Mouse (Mus musculus) lung, adult 18-20 months (tissue): ENCODE data around the gene Smc4.
A peak's percentile ranks its signal among the peaks of the same experiment; 100 is the strongest.

ENCODE experiments used
- DNase-seq, 2 experiments: peaks; one replicate each; pipeline ENCODE4 v3.0.0; 2022; ENCODE audit warnings: mixed read lengths in 2 of 2

Smc4 gene

DNA sequence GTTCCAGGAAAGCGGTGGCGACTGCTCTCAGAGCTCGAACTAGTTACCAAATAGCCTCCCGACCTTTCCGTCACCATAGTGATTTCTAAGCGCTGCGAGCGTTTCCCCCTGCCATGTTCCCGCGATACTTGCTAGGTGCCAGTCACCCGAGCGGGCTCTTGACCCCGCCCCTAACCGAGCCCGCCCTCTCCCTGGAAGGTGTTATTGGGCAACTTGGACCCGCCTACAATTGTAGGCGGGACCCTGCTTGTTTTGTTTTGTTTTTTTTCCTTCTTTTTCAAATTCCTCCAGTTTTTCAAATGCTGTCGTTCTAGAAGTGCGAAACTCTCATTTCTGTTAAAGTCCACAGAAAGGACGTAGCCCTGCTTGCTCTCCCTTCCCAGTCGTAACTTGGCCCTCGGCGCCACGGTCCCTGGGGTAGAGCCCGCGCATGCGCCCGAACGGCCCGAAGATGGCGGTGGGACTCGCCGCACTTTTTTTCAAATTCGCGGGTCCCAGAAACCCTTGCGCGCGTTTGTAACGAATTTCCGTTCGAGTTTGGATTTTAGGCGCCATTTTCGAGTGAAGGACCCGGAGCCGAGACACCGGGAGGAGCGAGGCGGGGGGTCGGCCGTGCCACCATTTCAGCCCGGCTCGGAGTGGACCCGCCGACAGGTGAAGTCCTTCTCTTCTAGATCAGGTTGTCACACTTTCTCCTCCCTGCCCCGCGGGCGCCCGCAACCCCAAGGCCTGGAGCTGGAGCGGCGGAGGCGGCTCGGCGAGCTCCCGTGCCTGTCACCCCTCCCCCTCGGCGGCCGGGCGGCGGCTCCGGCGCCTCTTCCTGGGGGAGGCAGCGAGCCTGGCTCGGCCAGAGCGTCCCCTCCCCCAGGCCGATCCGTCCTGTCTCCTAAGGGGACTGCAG lies at the start of gene Smc4, which contains the start of gene Ift80:
TSS of gene Smc4 (plus strand) at position 302 of the 901 bp plus-strand sequence.
TSS of gene Ift80 (minus strand) at position 134 of the 901 bp plus-strand sequence.
- DNase-seq = peak; percentile 95 to 97

DNA sequence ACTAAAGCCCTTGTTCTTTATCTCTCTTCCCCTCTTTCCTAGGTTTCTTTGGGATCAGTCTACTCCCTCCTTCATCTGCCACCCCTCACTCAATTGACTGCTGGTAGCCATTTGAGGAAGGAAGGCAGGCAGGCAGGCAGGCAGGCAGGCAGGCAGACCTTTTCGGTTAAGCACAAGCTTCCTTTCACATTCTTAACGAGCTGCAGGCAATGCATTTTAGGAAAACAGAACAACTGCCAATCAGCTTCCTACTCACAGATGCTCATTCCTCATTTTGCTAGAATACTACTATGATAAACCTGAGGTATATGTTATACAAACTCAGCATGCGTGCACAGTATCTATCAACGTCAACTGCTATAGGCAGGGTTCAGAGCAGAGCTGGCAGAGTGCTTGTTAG lies 48.1 kb upstream of the Smc4 start:
- no peak for DNase-seq

DNA sequence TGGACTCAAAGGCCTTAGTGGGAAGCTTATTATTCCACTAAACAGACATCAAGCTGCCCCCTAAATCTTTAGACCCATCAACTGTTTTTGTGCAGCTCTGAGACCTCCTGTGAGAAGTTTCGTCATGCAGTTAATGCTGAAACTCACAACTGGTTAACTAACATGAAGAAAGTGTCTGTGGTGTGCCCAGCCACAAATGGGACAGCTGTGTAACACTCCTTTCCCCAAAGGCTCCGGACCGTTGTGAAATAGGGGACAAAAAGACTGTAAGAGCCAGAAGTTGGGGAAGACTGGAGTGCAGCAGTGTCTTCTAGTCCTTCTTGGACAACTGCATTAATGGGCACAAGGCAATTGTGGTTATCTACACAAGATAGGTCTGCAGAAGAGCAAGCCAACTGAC lies 47.1 kb upstream of the Smc4 start:
- no peak for DNase-seq

DNA sequence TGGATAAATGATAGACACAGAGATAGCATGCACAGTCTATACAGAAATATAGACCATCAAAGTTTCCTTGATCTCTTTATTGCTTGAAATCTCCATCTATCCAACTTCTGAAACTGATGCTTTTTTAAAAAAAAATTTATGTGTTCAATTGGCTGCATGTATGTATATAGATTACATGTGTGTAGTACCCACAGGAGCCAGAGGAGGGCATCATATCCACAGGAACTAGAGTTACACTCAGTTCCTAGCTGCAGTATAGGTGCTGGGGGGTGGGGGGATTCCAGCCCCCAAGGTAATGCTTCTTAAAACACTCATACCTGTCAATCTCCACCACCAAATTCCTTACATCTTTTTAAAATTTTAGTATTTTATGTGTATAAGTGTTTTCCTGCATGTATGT lies 39.9 kb upstream of the Smc4 start:
- DNase-seq = no peak

DNA sequence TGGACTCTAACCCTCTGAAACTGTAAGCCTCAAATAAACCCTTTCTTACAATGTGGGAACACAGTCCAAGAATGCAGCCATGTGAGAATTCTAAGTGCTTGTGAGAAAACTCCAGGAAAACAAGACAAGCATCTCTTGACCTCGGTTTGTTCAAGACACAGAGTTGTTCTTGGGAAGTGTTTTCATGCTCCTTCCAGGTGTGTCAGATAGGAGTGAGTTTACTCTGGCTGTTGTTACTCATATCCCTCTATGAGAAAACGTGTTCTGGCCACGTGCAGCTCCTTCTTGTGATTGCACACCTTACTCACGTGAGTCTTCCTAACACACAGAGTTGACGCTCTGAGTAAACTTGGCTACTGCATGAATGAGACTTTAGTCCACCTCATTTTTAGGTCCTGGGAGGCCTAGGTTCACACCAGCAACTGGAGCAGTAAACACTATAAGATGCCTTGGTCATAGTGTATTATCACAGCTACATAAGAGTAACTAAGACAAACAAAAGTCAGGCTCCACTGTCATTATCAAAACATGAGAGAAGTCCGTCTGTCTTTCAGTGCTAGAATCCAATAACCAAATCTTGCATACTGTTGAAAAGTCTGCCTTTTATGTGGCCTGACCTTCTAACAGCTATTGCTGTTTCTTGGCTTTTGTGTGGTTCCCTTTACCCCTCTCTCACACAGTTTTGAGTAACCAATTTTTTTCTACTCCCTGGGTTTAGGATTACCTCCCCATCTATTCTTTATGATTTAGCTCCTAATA lies 37.8 kb upstream of the Smc4 start:
- peak; percentile 38 to 60 for DNase-seq

DNA sequence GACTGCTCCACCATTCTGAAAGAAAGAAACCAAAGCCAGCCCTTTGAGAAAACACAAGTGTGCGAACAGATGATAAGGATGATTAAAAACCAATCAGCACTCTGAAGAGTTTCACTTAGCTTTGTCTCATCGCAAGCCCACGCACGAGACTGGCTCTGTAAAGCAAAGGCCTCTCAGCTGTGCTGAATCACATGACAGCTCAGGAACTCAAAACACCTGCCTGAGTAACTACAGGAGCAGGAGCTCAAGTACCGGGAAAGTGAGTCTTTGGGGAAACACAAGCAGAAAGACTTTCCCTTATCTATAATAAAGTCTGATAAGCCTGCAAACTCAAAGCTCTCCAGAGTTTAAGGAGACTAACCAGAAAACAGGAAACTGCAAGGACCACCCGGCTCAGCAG lies 37.1 kb upstream of the Smc4 start:
- DNase-seq = peak in 1 of 2 experiments; percentile 60

DNA sequence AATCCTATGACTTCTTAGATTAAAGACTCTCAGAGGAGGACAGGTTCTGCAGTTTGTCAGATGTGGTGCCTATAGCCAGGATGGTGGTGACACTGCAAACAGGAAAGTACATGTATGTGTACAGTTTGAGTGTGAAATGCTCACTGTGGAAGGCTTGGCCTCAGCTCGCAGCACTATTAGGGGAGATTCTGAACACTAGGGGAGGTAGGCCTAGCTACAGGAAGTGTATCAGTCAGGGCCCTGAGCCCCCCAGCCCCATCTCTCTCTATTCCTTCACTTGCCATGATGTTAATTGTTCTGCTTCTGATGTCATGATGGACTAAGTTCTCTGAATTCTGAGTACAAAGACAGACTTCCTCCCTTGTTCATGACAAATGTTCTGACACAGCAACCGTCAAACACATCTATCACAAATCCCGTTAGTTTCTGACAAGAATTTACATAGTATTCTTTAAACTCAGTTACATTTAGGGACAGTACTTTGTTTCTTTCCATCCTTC lies 35.4 kb upstream of the Smc4 start:
- no peak for DNase-seq

DNA sequence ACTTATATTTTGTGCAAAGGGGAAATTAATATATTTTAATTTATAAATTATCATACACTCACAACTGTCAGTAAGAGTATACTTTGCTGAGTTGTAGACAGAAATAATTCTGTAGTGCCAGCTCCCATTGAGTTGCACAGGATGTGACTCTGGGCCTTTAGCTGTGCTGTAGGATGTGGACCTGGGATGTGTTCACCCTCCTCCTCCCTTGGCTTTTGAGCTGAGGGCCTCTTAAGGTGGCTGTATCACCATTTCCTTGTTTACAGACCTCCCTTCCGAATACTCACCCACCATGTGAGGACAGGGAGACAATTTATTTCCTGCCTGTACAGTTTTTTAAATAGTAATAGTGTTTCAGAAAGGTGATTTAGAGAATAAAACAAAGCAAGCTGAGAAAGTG lies 31.0 kb upstream of the Smc4 start:
- DNase-seq = peak in 1 of 2 experiments; percentile 14

- no peak for DNase-seq
Measured at GRCm38 (mm10) chr3:68974639-68975532, 29.7 kb upstream of the Smc4 start.

DNA sequence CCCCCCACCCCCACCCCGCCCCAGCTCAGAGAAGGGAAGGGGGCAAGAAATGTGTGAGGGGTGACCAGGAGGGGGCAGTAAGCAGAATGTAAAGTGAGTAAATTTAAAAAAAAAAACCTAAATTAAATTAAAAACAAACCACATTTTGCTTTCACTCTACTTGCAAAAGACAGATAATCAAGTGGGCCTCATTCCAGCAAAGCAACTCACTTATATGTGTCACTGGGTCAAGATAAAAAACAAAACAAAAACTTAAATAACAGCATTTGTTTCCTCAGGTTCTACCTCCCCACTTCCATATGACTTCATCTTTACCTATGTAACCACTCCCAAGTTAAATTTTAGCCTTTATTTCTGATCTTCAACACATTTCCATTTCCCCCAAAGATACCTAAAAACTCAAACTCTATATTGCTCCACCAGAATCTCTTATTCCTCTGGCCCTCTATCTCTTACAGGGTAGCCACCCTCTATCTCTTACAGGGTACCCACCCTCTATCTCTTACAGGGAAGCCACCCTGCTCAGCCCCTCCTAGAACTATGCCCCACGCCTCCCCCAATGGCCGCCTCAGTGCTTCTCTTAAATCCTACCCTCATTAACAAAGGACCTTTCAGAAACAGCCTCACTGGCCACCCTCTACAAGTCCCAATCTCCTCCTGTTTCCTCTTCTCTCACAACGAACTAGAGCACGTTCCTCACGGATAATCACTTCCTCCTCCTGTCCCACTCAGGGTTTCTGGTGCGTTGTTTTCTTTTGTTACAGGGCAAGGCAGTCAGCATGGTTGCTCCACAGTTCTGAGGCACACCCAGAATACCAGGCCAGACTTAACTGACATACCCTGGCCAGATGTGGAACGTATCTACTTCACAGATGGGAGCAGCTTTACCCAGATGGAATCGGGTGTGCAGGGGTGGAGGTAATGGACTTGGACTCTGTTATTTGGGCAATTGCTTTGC lies 28.7 kb upstream of the Smc4 start:
- DNase-seq = no peak

- no peak for DNase-seq
Measured at GRCm38 (mm10) chr3:68977696-68978095, 26.8 kb upstream of the Smc4 start.

DNA sequence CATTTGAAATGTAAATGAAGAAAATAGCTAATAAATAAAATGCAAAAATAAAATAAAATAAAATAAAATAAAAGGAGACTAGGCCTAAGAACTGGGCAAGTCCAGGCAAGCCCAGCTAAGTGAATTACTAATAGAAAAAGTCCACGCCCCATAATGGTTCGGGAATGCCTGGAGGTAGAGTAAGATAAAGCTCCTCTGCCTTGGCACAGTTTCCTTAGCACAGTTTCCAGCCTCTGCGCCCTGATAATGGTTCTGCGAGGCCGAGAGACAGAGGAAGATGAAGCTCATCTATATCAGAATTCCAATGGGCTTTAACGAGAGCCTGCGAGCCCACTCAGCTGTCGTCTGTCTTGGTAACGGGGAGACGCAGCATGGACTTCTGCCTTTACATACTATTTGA lies 25.4 kb upstream of the Smc4 start:
- DNase-seq = no peak

DNA sequence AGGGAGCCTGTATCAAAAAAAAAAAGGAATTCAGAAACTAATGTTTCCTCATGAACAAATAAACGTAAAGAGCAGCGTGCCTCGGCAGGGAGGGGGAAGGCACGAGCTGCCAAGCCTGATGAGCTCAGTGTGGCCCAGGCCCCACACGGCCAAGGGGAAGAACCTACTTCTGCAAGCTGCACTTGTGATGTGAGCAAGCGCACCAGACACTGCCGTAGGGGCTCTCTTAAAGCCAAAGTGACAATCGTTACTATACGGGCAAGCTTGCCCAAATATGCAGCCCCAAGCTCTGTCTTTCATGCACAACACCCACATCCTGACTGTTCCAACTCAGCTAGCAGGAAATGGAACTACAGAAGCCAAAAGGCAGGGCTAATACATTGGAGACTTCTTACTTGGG lies 23.6 kb upstream of the Smc4 start:
- peak; percentile 12 to 23 for DNase-seq

DNA sequence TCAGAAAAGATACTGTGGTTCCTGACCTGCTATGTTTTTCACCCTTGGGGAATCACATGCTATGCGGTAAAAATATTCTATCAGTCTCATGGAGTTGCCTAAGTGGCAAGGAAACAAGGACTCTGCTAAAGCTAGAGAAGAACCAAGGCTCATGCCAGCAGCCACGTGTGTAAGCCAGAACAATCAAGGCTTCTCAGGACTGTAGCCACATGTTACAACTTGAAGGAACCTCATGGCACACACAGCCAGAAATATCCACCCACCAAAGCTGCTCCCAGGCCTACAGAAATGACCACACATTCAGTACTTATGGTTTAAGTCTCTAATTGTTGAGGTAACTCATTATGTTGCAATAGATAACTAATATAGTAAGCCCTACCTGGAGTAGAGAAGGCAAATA lies 18.0 kb upstream of the Smc4 start:
- no peak for DNase-seq

DNA sequence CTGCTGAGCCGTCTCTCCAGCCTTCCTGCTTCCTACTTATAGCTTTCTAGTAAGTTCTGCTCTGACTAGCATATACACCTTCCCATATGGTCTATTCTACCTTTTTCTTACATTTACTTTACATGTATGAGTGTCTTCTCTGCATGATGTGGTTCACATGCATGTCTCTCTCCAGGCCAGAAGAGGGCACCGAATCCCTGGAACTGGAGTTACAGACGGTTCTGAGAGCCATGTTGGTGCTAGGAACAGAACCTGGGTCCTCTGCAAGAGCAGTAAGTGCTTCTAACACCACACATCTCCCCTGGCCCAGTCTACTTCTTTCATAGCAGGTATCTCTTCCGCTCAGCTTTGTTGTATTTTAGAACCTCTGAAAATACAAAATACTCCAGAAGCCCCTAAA lies 1.8 kb upstream of the Smc4 start:
- DNase-seq = no peak

GRCm38 (mm10) chr3:69004055-69004436 lies 492 bp upstream of the Smc4 start:
- no peak for DNase-seq

DNA sequence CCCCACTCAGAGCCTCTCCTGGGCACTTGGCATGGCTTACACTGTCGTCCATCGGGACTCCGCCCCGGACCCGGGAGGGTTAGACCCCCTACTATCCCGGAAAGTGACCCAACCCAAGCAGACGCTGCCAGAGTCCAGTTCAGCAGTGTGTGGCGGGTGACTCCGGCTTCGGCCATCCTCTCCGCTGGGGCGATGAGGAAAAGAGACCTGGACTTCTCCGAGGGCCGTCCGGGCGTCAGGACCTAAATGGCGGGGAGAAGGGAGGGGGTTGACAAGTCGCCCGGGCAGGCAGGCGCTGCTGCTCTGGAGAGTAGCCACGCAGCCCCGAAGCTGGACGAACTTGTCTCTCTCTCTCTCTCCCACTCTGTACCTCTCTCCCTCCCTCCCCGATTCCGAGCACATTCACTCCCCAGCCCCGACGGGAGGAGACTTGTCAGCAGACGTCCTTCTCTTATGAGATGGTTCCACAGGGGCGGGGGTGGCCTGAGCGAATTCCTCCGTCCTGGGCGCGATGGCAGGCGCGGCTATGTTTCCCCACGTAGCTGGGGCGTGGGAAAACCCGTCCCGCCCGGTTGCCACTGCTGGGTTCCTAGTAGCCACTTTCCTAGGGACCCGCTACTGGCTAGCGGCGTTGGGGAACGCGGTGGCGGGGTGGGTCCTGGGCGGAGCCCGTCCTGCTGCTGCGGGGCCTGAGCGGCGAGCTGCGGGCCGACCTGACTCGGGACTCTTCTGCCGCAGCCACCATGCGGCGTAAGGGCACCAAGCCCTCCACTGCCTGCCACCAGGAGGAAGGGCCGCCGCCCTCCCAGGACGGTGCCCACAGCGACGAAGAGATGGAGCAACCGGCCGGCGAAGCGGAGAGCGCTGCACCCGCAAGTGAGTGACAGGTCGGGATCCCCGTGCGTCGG lies 1.1 kb downstream of the Smc4 start:
- DNase-seq = peak; percentile 59 to 66

- DNase-seq = no peak
Measured at GRCm38 (mm10) chr3:69006246-69006760, 1.8 kb downstream of the Smc4 start.

DNA sequence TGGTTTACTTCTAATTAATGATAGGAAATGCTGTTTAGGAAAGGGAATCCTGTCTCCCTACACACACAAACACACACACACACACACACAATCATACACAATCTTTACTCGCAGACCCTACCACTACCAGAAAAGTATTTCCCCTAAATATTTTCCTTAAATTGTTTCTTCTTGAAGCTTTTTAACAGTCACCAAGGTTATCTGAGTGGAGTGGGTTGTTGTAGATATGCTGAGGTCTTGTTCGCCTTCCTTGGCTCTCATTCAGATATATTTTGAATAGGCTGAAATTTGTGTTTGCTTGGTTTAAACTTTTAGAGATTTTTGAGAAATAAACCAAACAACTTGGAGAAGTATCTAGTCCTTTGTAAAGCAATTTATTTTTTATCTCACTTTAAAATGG lies 4.3 kb downstream of the Smc4 start:
- DNase-seq = no peak

DNA sequence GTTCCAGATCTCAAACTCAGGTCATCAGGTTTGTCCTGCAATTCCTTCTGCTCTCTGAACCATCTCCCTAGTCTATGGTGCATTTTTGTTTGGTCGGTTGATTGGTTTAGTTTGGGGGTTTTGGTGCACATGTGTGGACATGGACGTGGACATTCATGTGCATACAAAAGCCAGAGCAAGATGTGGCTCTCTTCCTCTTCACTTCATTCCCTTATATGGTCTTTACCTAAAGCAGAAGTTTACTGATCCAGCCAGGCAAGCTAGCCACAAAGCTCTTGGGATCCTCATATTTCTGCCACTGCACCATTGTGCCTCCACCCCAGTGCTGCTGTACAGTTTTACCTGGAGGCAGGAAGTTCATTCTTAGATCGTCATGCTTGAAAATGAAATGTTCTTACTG lies 12.6 kb downstream of the Smc4 start:
- DNase-seq = no peak
